Mouse (Mus musculus) small intestine, adult 2 months (tissue): Measurements from ENCODE around the gene Irf1.

Source experiments
- CTCF ChIP-seq: fragments of 200-500 bp; IDR thresholded peaks from 2 replicates; pipeline ENCODE4 v1.5.1; 2012; ENCODE audit warnings: low read depth, mild to moderate bottlenecking, control low read depth, inconsistent platforms, low read length, moderate library complexity, mixed read lengths; ENCODE audit not compliant: insufficient replicate concordance, insufficient read length; ENCODE audit errors: extremely low read depth
- POLR2A ChIP-seq: fragments of 200-500 bp; IDR thresholded peaks from 2 replicates; pipeline ENCODE4 v1.6.1; 2012; ENCODE audit warnings: low read depth, mild to moderate bottlenecking, control low read depth, inconsistent platforms, low read length, moderate library complexity

DNA sequence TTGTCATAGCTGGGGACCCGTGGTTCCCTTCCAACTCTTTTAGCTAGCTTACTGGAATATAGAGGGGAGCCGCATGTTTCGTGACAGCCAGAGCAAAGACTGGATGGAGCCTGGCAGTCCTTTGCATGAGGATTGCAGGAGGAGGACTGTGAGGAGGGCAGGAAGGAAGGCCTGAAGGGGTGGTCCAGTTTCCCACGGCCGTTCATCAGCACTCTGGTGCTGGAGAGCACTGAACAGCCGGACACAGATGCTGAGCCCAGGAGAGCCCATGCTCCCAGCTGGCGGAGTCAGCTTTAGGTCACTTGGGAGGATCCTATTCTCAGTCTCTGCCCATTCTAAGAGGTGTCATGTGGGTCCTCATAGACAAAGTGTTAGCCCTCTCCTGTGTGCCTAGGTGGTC lies 12.2 kb downstream of the Irf1 start:
- TF ChIP-seq CTCF = no peak
- no peak for TF ChIP-seq POLR2A
